ENCODE assay signal across 22 mouse cellular contexts in genomic region chr6:103832301-103832700, GRCm38 (mm10).
DNase-seq lines count a peak whose midpoint lies in the region; ATAC-seq lines count a peak whose summit lies in the region.
"Had no signal": no experiment of that assay in that cellular context is flagged by ENCODE, and none has a peak within 500 bp of the region (broad histone marks: within the 10 kb centered on the region; RNA-seq: fewer than 3 reads in every experiment).

No protein-coding gene starts in this region.

- no peak for DNase-seq in frontal cortex, postnatal 14 days (ENCODE audit: low spot score in 2 of 2)
- peak; percentile 73 for DNase-seq in midbrain, embryonic 11.5 days (ENCODE audit: low spot score, missing footprints)
- DNase-seq in brain, adult 2 months (ENCODE audit: low read depth, low spot score) = peak; percentile 53
- no peak for DNase-seq in liver
- DNase-seq: adrenal gland, adult 2 months; adrenal gland, adult 8-10 months; adrenal gland, postnatal 10 days; adrenal gland, postnatal 14 days; adrenal gland, postnatal 25 days; adrenal gland, postnatal 36 days; B cell, adult 2 months; cerebellum, adult 11 months; cerebellum, adult 11-12 months; cerebellum, adult 18-20 months; cerebellum, adult 2 months had no signal

- no peaks in the 10 kb centered on the region for H3K27me3 ChIP-seq in midbrain, embryonic 11.5 days (ENCODE audit: control insufficient read depth, insufficient read depth, low read length)
- no peaks in the 10 kb centered on the region for H3K27me3 ChIP-seq in midbrain, embryonic 13.5 days
- H3K27me3 ChIP-seq: CH12.LX, Patski had no signal

- WGBS in midbrain, embryonic 11.5 days = 81% methylated on average over 4 of the region's 4 CpGs
- 73% methylated on average over 4 of the region's 4 CpGs for WGBS in midbrain, embryonic 13.5 days

- no peaks in the 10 kb centered on the region for H3K36me3 ChIP-seq in midbrain, embryonic 11.5 days (ENCODE audit: control insufficient read depth, insufficient read depth, low read length)
- no peaks in the 10 kb centered on the region for H3K36me3 ChIP-seq in midbrain, embryonic 13.5 days
- H3K36me3 ChIP-seq: G1E had no signal

- peak; percentile 62 for ATAC-seq in frontal cortex, adult (ENCODE audit: low TSS enrichment)
- ATAC-seq in midbrain, embryonic 11.5 days (ENCODE audit: low FRiP score) = no peak
- ATAC-seq in midbrain, embryonic 13.5 days = no peak
- ATAC-seq: activated CD4-positive, CD25-positive, alpha-beta regulatory T cell, adult 4 months; CD4-positive, CD25-positive, alpha-beta regulatory T cell, adult 4 months; Patski had no signal

- no peaks in the 10 kb centered on the region for H3K9me3 ChIP-seq in midbrain, embryonic 11.5 days (ENCODE audit: control insufficient read depth, low read length)
- no peaks in the 10 kb centered on the region for H3K9me3 ChIP-seq in midbrain, embryonic 13.5 days

- H3K9ac ChIP-seq in midbrain, embryonic 11.5 days (ENCODE audit: low read length) = no peak overlapping the region
- no peak overlapping the region for H3K9ac ChIP-seq in midbrain, embryonic 13.5 days (replicated peaks)

- no peak overlapping the region for H3K4me2 ChIP-seq in midbrain, embryonic 11.5 days
- H3K4me2 ChIP-seq in midbrain, embryonic 13.5 days (replicated peaks) = no peak overlapping the region

- H3K4me3 ChIP-seq in midbrain, embryonic 11.5 days (ENCODE audit: low read depth, low read length) = no peak overlapping the region
- no peak overlapping the region for H3K4me3 ChIP-seq in midbrain, embryonic 13.5 days (replicated peaks)

- H3K4me1 ChIP-seq in midbrain, embryonic 11.5 days (ENCODE audit: control insufficient read depth, insufficient read depth, low read length) = no peaks in the 10 kb centered on the region
- no peaks in the 10 kb centered on the region for H3K4me1 ChIP-seq in midbrain, embryonic 13.5 days (replicated peaks)

- no peak overlapping the region for H3K27ac ChIP-seq in midbrain, embryonic 11.5 days (ENCODE audit: low read depth, low read length)
- no peak overlapping the region for H3K27ac ChIP-seq in midbrain, embryonic 13.5 days

Comparison
In these comparisons a context has a peak if more than half of its experiments do, and no peak if none do; other contexts are left out.
1. DNase-seq: peak in midbrain, embryonic 11.5 days (single experiment) and brain, adult 2 months (single experiment); none in frontal cortex, postnatal 14 days (0 of 2) and liver (single experiment).